Mouse (Mus musculus): ENCODE data around the gene Cbfa2t2. TPM values are rescaled to one million over a fixed set of nuclear protein-coding genes. Genes with fewer than 3 reads are reported as not detected.
A peak's percentile ranks its signal among the peaks of the same experiment; 100 is the strongest.
"Not testable (repeated sequence)": the region's sequence is repeated elsewhere in the genome, so short reads cannot be mapped to it uniquely, and the experiment has no call there.

Cbfa2t2 gene
- total and polyA plus RNA-seq, 3 experiments, result 7.8 to 17.3 (median 15.6) TPM

DNA sequence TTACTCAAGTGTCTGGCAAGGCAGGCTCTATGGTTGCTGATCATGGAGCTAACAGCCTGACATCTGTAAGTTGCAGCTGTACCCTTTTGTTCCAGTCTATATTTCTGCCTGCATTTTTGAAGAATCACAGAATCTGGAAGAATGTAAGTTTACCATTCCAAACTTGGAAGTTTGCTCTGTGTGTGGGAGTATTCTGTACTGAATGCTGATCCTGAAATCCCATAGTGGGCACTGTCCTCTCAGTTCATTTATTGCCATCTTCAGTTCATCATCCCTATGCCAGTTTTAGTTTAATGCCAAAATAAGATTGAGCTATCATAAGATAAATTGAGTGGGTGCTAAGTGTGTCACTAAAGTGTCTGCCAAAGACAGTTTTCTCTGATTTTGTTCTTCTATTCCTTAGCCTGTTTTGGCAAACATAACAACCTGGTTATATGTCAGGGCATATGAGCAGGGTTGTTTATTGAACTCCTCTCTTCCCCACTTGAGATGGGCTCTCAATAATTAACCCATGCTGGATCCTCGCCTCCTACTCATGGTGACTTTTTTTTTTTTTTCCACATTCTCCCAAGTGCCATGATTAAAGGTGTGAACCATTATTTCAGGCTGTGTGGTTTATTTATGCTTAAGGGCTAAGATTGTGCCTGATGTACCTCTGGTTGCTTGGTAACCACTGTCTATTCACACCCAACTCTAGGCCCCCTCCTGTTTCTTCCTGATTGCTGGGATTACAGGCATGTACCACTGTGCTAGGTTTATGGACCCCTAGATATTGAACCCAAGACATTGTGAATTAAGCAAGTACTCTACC is 38.2 kb downstream of the Cbfa2t2 start:
- DNase-seq, result no peak
- Histone ChIP-seq H3K9ac (ENCODE audit: low read depth, low read length) (no peak overlapping the region), H3K36me3 (ENCODE audit: control insufficient read depth, insufficient read depth, low read length) (peaks cover 7% of the 10 kb centered on the region), H3K79me2 (replicated peaks; ENCODE audit: control insufficient read depth, insufficient read depth, low read length) (peaks cover 2% of the 10 kb centered on the region; the same call in 1 of the 2 replicates), H3K27me3 (ENCODE audit: control insufficient read depth, insufficient read depth, low read length) (no peaks in the 10 kb centered on the region), H3K4me1 (ENCODE audit: control insufficient read depth, insufficient read depth, low read length) (peaks cover 3% of the 10 kb centered on the region), H3K4me3 (no peak overlapping the region), H3K27ac (no peak overlapping the region)
- WGBS, result 100% methylated on average over 1 of the region's 1 CpGs
- TF ChIP-seq EP300 (IDR thresholded peaks at IDR 0.05; ENCODE audit: insufficient read depth, low read depth, low read length), result no peak
- TF ChIP-seq POLR2A (IDR thresholded peaks at IDR 0.05; ENCODE audit: insufficient read depth, low read depth, low read length), result no peak
- TF ChIP-seq CTCF (IDR thresholded peaks at IDR 0.05), result no peak
- intact Hi-C loops (cut with DNase I), result no loop called here

GRCm38 (mm10) chr2:154475062-154475349 is 38.7 kb downstream of the Cbfa2t2 start:
- no peak overlapping the region for H3K9ac ChIP-seq (ENCODE audit: low read depth, low read length)
- intact Hi-C loops (cut with DNase I), result no loop called here
- peaks cover 2% of the 10 kb centered on the region; the same call in 1 of the 2 replicates for H3K79me2 ChIP-seq (replicated peaks; ENCODE audit: control insufficient read depth, insufficient read depth, low read length)
- H3K27me3 ChIP-seq (ENCODE audit: control insufficient read depth, insufficient read depth, low read length), result no peaks in the 10 kb centered on the region
- peaks cover 3% of the 10 kb centered on the region for H3K4me1 ChIP-seq (ENCODE audit: control insufficient read depth, insufficient read depth, low read length)
- DNase-seq, result no peak
- H3K36me3 ChIP-seq (ENCODE audit: control insufficient read depth, insufficient read depth, low read length), result peaks cover 7% of the 10 kb centered on the region
- H3K4me3 ChIP-seq, result no peak overlapping the region
- WGBS, result 76% methylated on average over 1 of the region's 1 CpGs
- no peak overlapping the region for H3K27ac ChIP-seq
- TF ChIP-seq CTCF (IDR thresholded peaks at IDR 0.05) (no peak), EP300 (IDR thresholded peaks at IDR 0.05; ENCODE audit: insufficient read depth, low read depth, low read length) (no peak), POLR2A (IDR thresholded peaks at IDR 0.05; ENCODE audit: insufficient read depth, low read depth, low read length) (no peak)

GRCm38 (mm10) chr2:154475861-154476260 is 39.6 kb downstream of the Cbfa2t2 start:
- Histone ChIP-seq H3K27me3 (ENCODE audit: control insufficient read depth, insufficient read depth, low read length) (no peaks in the 10 kb centered on the region), H3K4me3 (no peak overlapping the region), H3K27ac (no peak overlapping the region), H3K9ac (ENCODE audit: low read depth, low read length) (no peak overlapping the region), H3K4me1 (ENCODE audit: control insufficient read depth, insufficient read depth, low read length) (peaks cover 3% of the 10 kb centered on the region), H3K79me2 (replicated peaks; ENCODE audit: control insufficient read depth, insufficient read depth, low read length) (peaks cover 2% of the 10 kb centered on the region; the same call in 1 of the 2 replicates), H3K36me3 (ENCODE audit: control insufficient read depth, insufficient read depth, low read length) (peaks cover 7% of the 10 kb centered on the region)
- no peak for DNase-seq
- no peak for TF ChIP-seq EP300 (IDR thresholded peaks at IDR 0.05; ENCODE audit: insufficient read depth, low read depth, low read length)
- no peak for TF ChIP-seq CTCF (IDR thresholded peaks at IDR 0.05)
- no peak for TF ChIP-seq POLR2A (IDR thresholded peaks at IDR 0.05; ENCODE audit: insufficient read depth, low read depth, low read length)
- 86% methylated on average over 7 of the region's 7 CpGs for WGBS
- intact Hi-C loops (cut with DNase I), result no loop called here

- peak; percentile 22 to 28 for DNase-seq
- TF ChIP-seq CTCF (IDR thresholded peaks at IDR 0.05), result no peak
- no peak for TF ChIP-seq EP300 (IDR thresholded peaks at IDR 0.05; ENCODE audit: insufficient read depth, low read depth, low read length)
- no peak for TF ChIP-seq POLR2A (IDR thresholded peaks at IDR 0.05; ENCODE audit: insufficient read depth, low read depth, low read length)
- 47% methylated on average over 3 of the region's 3 CpGs for WGBS
- Histone ChIP-seq H3K36me3 (ENCODE audit: control insufficient read depth, insufficient read depth, low read length) (peaks cover 7% of the 10 kb centered on the region), H3K27me3 (ENCODE audit: control insufficient read depth, insufficient read depth, low read length) (no peaks in the 10 kb centered on the region), H3K27ac (no peak overlapping the region), H3K79me2 (replicated peaks; ENCODE audit: control insufficient read depth, insufficient read depth, low read length) (peaks cover 2% of the 10 kb centered on the region; the same call in 1 of the 2 replicates), H3K4me3 (no peak overlapping the region), H3K9ac (ENCODE audit: low read depth, low read length) (no peak overlapping the region), H3K4me1 (ENCODE audit: control insufficient read depth, insufficient read depth, low read length) (peaks cover 3% of the 10 kb centered on the region)
- intact Hi-C loops (cut with DNase I), result no loop called here
These were observed 40.7 kb downstream of the Cbfa2t2 start for GRCm38 (mm10) chr2:154477028-154477427.

- no peak overlapping the region for H3K9ac ChIP-seq (ENCODE audit: low read depth, low read length)
- TF ChIP-seq POLR2A (IDR thresholded peaks at IDR 0.05; ENCODE audit: insufficient read depth, low read depth, low read length) (no peak), EP300 (IDR thresholded peaks at IDR 0.05; ENCODE audit: insufficient read depth, low read depth, low read length) (no peak), CTCF (IDR thresholded peaks at IDR 0.05) (no peak)
- intact Hi-C loops (cut with DNase I), result no loop called here
- no peaks in the 10 kb centered on the region for H3K27me3 ChIP-seq (ENCODE audit: control insufficient read depth, insufficient read depth, low read length)
- H3K79me2 ChIP-seq (replicated peaks; ENCODE audit: control insufficient read depth, insufficient read depth, low read length), result peaks cover 6% of the 10 kb centered on the region; the same call in 1 of the 2 replicates
- no peak for DNase-seq
- H3K4me3 ChIP-seq, result no peak overlapping the region
- H3K4me1 ChIP-seq (ENCODE audit: control insufficient read depth, insufficient read depth, low read length), result no peaks in the 10 kb centered on the region; the same call in 1 of the 2 replicates
- no peak overlapping the region for H3K27ac ChIP-seq
- H3K36me3 ChIP-seq (ENCODE audit: control insufficient read depth, insufficient read depth, low read length), result no peaks in the 10 kb centered on the region
These were observed 55.5 kb downstream of the Cbfa2t2 start for GRCm38 (mm10) chr2:154491788-154492187.

DNA sequence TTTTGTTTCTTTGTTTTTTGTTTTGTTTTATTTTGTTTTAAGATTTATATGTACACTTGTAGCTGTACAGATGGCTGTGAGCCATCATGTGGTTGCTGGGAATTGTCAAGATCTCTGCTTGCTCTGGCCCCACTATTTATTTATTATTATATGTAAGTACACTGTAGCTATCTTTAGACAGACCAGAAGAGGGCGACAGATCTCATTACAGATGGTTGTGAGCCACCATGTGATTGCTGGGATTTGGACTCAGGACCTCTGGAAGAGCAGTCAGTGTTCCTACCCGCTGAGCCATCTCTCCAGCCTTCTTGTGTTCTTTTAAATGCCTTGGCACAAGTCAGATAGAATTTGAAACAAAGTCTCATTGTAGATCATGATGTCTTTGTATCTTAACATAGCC is 57.3 kb downstream of the Cbfa2t2 start:
- intact Hi-C loops (cut with DNase I); H3K4me1 ChIP-seq (ENCODE audit: control insufficient read depth, insufficient read depth, low read length); H3K27ac ChIP-seq; DNase-seq; H3K36me3 ChIP-seq (ENCODE audit: control insufficient read depth, insufficient read depth, low read length); H3K4me3 ChIP-seq; H3K79me2 ChIP-seq (replicated peaks; ENCODE audit: control insufficient read depth, insufficient read depth, low read length); H3K9ac ChIP-seq (ENCODE audit: low read depth, low read length); H3K27me3 ChIP-seq (ENCODE audit: control insufficient read depth, insufficient read depth, low read length): not testable (repeated sequence)
- peak; percentile 43 for TF ChIP-seq CTCF (IDR thresholded peaks at IDR 0.05)
- WGBS, result 56% methylated on average over 2 of the region's 2 CpGs
